In genomic region chr1:136348137-136348536, GRCm38 (mm10) we compare ENCODE assay signal across 24 mouse cellular contexts. TPM values are rescaled to one million over a fixed set of nuclear protein-coding genes. Genes with fewer than 3 reads are reported as not detected.
DNase-seq lines count a peak whose midpoint lies in the region; ATAC-seq and TF ChIP-seq lines count a peak whose summit lies in the region.
"Had no signal": no experiment of that assay in that cellular context is flagged by ENCODE, and none has a peak within 500 bp of the region (broad histone marks: within the 10 kb centered on the region; RNA-seq: fewer than 3 reads in every experiment).

No protein-coding gene starts in this region.

- H3K9ac ChIP-seq in liver, embryonic 13.5 days, result peak overlapping the region; percentile 2; the same call in 1 of the 2 replicates
- H3K9ac ChIP-seq in liver, embryonic 14.5 days (replicated peaks), result no peak overlapping the region; the same call in 1 of the 2 replicates
- H3K9ac ChIP-seq in liver, postnatal 0 days (replicated peaks), result no peak overlapping the region
- H3K9ac ChIP-seq: embryonic facial prominence, embryonic 12.5 days; embryonic facial prominence, embryonic 15.5 days; forebrain, postnatal 0 days; heart, embryonic 13.5 days; hindbrain, embryonic 14.5 days had no signal

- no peaks in the 10 kb centered on the region for H3K9me3 ChIP-seq in liver, embryonic 13.5 days (replicated peaks)
- H3K9me3 ChIP-seq in liver, embryonic 14.5 days (ENCODE audit: control insufficient read depth, low read length), result no peaks in the 10 kb centered on the region
- no peaks in the 10 kb centered on the region for H3K9me3 ChIP-seq in liver, postnatal 0 days (ENCODE audit: low read length)
- H3K9me3 ChIP-seq: embryonic facial prominence, embryonic 12.5 days; embryonic facial prominence, embryonic 15.5 days; heart, embryonic 13.5 days had no signal

- no peak for TF ChIP-seq EP300 in liver, embryonic 14.5 days (IDR thresholded peaks at IDR 0.05; ENCODE audit: low read depth)
- TF ChIP-seq EP300 in liver, postnatal 0 days (IDR thresholded peaks at IDR 0.05; ENCODE audit: low read depth), result no peak

- H3K27ac ChIP-seq in liver, embryonic 13.5 days, result peak overlapping the region; percentile 98
- H3K27ac ChIP-seq in liver, embryonic 14.5 days, result peak overlapping the region; percentile 96
- H3K27ac ChIP-seq in liver, postnatal 0 days (ENCODE audit: low read depth), result peak overlapping the region; percentile 96; the same call in 1 of the 2 replicates
- H3K27ac ChIP-seq: embryonic facial prominence, embryonic 12.5 days; embryonic facial prominence, embryonic 15.5 days; gastrocnemius, adult 2 months; heart, embryonic 13.5 days; hindbrain, embryonic 14.5 days had no signal

- H3K27me3 ChIP-seq in liver, embryonic 13.5 days, result peaks cover 13% of the 10 kb centered on the region
- no peaks in the 10 kb centered on the region for H3K27me3 ChIP-seq in liver, embryonic 14.5 days (ENCODE audit: control insufficient read depth, insufficient read depth, low read length)
- no peaks in the 10 kb centered on the region for H3K27me3 ChIP-seq in liver, postnatal 0 days (ENCODE audit: insufficient read depth, low read length)
- H3K27me3 ChIP-seq: embryonic facial prominence, embryonic 12.5 days; embryonic facial prominence, embryonic 15.5 days had no signal

- 77% methylated on average over 5 of the region's 5 CpGs for WGBS in liver, embryonic 13.5 days (ENCODE audit: insufficient replicate concordance)
- 80% methylated on average over 5 of the region's 5 CpGs for WGBS in liver, embryonic 14.5 days (ENCODE audit: insufficient replicate concordance)
- WGBS in liver, postnatal 0 days (ENCODE audit: insufficient replicate concordance), result 80% methylated on average over 5 of the region's 5 CpGs

- ATAC-seq in liver, embryonic 13.5 days (ENCODE audit: low read depth), result no peak
- no peak for ATAC-seq in liver, embryonic 14.5 days (ENCODE audit: insufficient read depth)
- ATAC-seq in liver, postnatal 0 days, result no peak
- ATAC-seq: activated CD4-positive, CD25-positive, alpha-beta regulatory T cell, adult 4 months; forebrain, embryonic 14.5 days; forebrain, postnatal 0 days had no signal

- H3K4me1 ChIP-seq in liver, embryonic 13.5 days (replicated peaks), result peaks cover 48% of the 10 kb centered on the region
- H3K4me1 ChIP-seq in liver, embryonic 14.5 days (replicated peaks; ENCODE audit: control insufficient read depth in 2 of 2, insufficient read depth in 2 of 2, low read length in 1 of 2), result peaks cover 26 to 29% of the 10 kb centered on the region in 2 experiments
- H3K4me1 ChIP-seq in liver, postnatal 0 days (ENCODE audit: insufficient read depth), result peaks cover 23% of the 10 kb centered on the region

- peaks cover 7% of the 10 kb centered on the region; the same call in 1 of the 2 replicates for H3K36me3 ChIP-seq in liver, embryonic 13.5 days
- no peaks in the 10 kb centered on the region; the same call in 1 of the 2 replicates for H3K36me3 ChIP-seq in liver, embryonic 14.5 days (replicated peaks; ENCODE audit: control insufficient read depth, insufficient read depth, low read depth)
- no peaks in the 10 kb centered on the region for H3K36me3 ChIP-seq in liver, postnatal 0 days (replicated peaks; ENCODE audit: insufficient read depth, low read length)
- H3K36me3 ChIP-seq: embryonic facial prominence, embryonic 12.5 days; embryonic facial prominence, embryonic 15.5 days; heart, embryonic 13.5 days had no signal

- no peak for TF ChIP-seq CTCF in liver, embryonic 14.5 days (IDR thresholded peaks at IDR 0.05; ENCODE audit: low read depth)
- TF ChIP-seq CTCF in liver, postnatal 0 days (IDR thresholded peaks at IDR 0.05; ENCODE audit: low read depth), result no peak

- H3K4me2 ChIP-seq in liver, embryonic 13.5 days, result no peak overlapping the region
- no peak overlapping the region for H3K4me2 ChIP-seq in liver, embryonic 14.5 days (ENCODE audit: low read depth)
- H3K4me2 ChIP-seq in liver, postnatal 0 days (ENCODE audit: low read depth, low read length), result no peak overlapping the region
- H3K4me2 ChIP-seq: embryonic facial prominence, embryonic 12.5 days; embryonic facial prominence, embryonic 15.5 days; heart, embryonic 13.5 days; hindbrain, embryonic 14.5 days had no signal

- H3K4me3 ChIP-seq in liver, embryonic 13.5 days (replicated peaks), result no peak overlapping the region
- H3K4me3 ChIP-seq in liver, embryonic 14.5 days (ENCODE audit: insufficient read depth in 1 of 2, low read depth in 2 of 2, low read length in 2 of 2), result no peak overlapping the region
- no peak overlapping the region for H3K4me3 ChIP-seq in liver, postnatal 0 days (ENCODE audit: low read depth, low read length)
- H3K4me3 ChIP-seq: embryonic facial prominence, embryonic 12.5 days; embryonic facial prominence, embryonic 15.5 days; gastrocnemius, adult 2 months; heart, embryonic 13.5 days had no signal

- DNase-seq in cerebellum, adult 9-10 months, result peak; percentile 5
- no peak for DNase-seq in cerebellum, postnatal 10 days
- no peak for DNase-seq in liver, embryonic 13.5 days
- DNase-seq in liver, result no peak
- DNase-seq in liver, embryonic 14.5 days (ENCODE audit: low read depth in 3 of 3, low spot score in 3 of 3), result no peak
- no peak for DNase-seq in liver, postnatal 0 days
- DNase-seq in heart, adult 8-10 months (ENCODE audit: low spot score), result no peak
- DNase-seq: adrenal gland, adult 8-10 months; adrenal gland, postnatal 25 days; cerebellum, adult 11-12 months; cerebellum, adult 8-10 months; cerebellum, postnatal 25 days; forebrain, postnatal 0 days; gastrocnemius, adult 2 months; gastrocnemius, postnatal 14 days; heart, adult 11 months; heart, postnatal 14 days; heart, postnatal 4 days had no signal

RNA-seq across cellular contexts. Expression of gene Camsap2, which starts 2.2 kb away (rescaled TPM):
- polyA plus RNA-seq in liver, embryonic 13.5 days (2015; fragmentation: Nextera tagmentation; extraction: Ambion mirVana), result 5.8 and 7.0 TPM in 2 replicates
- 6.4 and 8.8 TPM in 2 replicates for polyA plus RNA-seq in liver, embryonic 14.5 days (2012; rRNA removed)
- 10.3 and 11.7 TPM in 2 replicates for polyA plus RNA-seq in liver, embryonic 14.5 days (2014; fragmentation: Nextera tagmentation; extraction: Ambion mirVana)
- polyA plus RNA-seq in liver, postnatal 0 days (2015; fragmentation: Nextera tagmentation; extraction: Ambion mirVana), result 3.1 and 3.4 TPM in 2 replicates
- 10 to 100 TPM; 17.7 to 24.0 (median 19.5) TPM for total RNA-seq in heart, adult 8-10 months (2022)
